Mouse (Mus musculus) cerebellum, postnatal 4 days (tissue): ENCODE measurements around the gene Timp3.

Experiments used
- DNase-seq, 2 experiments: peaks; one replicate each; pipeline ENCODE4 v3.0.0; 2022; ENCODE audit warnings: low spot score in 2 of 2, mixed read lengths in 1 of 2

Gene Timp3

DNA sequence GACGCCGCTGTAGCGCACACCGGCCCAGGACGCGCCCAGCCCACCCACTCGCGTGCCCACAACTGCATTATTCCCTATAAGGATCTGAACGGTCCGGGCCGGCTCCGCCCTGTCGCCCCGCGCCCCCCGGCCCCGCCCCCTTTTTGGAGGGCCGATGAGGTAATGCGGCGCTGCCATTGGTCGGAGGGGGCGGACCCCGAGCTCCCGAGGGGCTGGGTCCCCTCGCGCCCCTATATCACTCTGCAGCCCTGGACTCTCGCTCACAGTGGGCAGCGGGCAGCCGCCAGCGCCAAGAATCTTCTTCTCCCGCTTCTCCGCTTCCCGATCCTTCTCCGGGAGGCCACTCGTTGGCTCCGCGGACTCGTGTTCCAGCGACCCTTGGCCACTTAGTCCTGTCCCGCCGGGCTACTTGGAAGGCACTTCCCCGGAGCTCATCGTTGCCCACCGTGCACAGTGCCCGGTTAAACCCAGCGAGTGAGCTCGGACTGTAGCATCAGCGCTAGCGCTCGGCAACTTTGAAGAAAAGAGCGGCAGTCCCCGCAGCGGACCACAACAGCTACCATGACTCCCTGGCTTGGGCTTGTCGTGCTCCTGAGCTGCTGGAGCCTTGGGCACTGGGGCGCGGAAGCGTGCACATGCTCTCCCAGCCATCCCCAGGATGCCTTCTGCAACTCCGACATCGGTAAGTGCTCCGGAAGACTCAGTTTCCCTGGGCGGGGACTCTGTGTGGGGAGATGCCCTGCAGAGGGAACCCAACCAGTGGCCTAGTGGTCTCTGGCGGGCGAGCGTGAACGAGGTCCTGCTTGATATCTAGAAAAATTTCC lies at the start of gene Timp3:
TSS of gene Timp3 (plus strand) at position 80 of the 824 bp plus-strand sequence.
- DNase-seq: peak; percentile 43 to 71

DNA sequence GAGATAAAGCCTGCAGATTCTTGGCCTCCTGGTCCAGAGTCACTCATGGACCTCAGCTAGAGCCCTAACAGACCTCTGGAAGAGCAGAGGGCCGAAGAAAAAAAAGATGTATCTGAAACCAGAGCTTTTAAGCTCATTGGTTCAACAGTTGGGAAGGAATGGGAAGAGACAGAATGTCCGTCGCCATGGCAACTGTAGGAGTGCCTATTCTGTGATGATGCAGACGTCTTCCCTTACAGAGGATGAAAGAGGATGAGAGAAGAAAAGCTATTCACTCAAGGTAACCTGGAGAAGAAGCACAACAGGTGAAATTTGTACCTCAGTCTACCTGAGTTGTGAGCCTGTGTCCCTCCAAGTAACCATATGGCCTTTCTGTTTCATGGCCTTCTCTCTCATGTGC lies 44.0 kb upstream of the Timp3 start:
- peak in 1 of 2 experiments; percentile 5 for DNase-seq

DNA sequence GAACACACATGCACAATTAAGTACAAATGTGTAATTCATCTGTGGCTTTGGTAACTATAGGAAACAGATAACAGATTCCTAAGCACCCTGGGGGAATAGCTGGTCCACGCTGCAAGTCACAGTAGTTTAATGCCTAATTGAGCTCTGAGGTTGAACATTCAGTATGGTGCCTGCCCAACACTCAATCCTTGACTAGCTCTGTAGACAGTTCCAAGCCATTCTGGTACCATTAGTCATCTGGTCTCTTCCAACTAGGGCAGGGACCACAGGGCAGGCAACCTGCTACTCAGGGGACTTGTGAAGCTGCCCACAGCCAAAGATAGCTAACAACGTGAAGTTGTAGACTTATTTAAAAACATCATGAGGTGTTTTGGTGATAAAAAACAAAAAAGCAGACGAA lies 43.1 kb upstream of the Timp3 start:
- DNase-seq: no peak

DNA sequence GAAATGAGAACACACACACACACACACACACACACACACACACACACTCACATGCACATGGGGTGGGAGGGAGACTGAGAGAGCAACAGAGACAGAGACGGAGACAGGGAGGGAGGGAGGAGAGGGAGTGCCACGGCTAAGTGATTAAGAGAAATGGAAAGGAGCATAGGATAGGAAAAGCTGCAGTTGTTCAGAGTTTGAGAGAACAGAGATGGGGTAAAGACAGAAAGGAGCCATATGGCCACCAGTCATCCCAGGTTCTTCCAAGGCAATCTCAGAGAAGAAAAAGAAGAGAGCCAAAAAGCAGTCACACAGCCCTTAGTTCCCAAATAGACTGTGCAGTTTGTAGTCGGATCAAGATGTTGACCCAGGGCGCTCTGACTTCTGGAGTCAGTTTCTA lies 42.1 kb upstream of the Timp3 start:
- DNase-seq: no peak

DNA sequence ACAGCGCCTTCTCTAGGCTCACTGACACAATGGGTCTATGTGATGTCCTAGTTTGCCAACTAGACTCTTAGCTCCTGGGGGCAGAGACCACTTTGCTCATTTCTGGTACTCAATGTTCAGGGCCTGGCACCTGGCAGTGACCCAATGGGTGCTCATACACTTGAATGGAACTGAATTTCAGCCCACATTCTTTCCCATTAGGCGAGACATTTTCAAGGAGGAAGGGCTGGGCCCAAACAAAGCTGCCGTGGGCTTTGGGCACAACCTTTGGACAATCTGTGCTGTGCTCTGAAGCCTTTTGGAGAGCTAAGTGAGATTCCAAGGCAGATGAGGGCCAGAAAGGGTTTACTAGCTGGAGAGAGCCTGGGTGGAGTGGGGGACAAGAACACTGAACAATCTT lies 41.2 kb upstream of the Timp3 start:
- DNase-seq: no peak

DNA sequence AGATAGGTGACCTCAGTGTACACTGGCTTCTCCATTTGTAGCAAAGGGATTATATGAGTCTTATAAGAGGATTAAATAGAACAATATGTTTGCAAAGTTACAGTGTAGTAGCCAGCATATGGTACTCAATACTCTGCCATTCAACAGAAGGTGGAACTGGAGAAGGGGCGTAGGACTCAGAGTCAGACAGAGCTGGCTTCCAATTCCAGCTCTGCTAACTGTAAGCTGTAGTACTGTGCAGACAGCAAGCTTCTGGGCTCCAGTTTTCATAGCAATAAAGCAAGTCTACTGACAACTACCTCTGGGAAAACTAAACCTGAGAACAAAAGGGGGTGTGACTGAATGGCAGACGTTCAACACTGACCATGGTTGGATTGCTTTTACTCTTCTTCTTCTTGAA lies 38.4 kb upstream of the Timp3 start:
- DNase-seq: no peak

DNA sequence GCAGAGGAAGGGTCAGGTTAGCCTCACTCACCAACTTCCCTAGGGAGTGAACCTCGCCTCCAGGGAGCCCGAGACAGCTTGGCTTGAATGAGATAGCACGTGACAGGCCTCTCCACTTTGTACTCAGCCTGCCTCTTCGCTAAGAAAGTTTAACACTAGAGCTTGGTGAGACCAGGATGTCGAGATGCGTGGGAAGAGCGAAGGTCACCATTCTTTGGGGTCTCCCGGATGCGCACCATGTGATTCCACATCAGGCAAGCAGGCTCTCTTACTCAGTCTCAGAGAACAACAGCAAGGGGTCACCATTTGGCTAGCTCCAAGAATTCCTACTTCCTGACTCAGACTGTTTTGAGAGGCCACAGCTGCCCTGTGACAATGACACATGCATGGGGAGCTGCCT lies 35.6 kb upstream of the Timp3 start:
- no peak for DNase-seq

DNA sequence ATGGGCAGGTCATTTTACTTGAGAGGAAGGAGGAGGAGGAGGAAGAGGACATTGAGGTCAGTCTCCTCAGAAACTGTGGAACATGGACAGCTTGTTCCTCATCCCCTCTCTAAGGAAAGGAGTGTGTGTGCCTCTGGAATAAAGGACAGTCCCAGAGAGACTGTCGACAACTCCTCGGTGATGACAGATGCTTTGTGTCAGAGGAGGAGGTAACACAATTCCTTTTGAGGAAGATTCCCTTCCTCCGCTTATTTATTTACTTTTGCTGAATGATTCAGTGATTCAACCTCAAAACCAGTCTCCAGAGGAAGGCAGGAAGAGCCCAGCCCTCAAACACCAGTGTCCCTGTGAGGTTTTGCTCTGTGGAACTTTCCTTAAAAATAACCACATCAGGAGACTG lies 29.9 kb upstream of the Timp3 start:
- DNase-seq: no peak

DNA sequence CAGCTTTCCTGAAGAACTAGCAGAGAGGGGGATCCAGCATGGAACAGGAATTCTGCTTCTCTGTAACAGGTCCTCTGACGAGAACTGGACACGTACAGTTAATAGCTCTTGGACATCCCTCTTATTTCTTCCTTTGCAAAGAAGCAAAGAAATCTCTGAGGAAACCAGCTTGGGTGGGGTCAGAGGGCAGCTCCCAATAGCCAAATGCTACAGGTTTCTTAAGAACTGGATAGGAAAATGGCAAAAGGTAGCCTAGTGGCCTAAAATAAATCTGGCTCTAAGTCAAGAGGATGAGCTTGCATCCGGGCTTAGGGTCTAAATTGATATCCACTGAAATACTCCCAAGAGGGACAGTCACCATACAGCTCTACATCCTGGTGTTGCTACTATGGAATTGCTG lies 27.3 kb upstream of the Timp3 start:
- no peak for DNase-seq

DNA sequence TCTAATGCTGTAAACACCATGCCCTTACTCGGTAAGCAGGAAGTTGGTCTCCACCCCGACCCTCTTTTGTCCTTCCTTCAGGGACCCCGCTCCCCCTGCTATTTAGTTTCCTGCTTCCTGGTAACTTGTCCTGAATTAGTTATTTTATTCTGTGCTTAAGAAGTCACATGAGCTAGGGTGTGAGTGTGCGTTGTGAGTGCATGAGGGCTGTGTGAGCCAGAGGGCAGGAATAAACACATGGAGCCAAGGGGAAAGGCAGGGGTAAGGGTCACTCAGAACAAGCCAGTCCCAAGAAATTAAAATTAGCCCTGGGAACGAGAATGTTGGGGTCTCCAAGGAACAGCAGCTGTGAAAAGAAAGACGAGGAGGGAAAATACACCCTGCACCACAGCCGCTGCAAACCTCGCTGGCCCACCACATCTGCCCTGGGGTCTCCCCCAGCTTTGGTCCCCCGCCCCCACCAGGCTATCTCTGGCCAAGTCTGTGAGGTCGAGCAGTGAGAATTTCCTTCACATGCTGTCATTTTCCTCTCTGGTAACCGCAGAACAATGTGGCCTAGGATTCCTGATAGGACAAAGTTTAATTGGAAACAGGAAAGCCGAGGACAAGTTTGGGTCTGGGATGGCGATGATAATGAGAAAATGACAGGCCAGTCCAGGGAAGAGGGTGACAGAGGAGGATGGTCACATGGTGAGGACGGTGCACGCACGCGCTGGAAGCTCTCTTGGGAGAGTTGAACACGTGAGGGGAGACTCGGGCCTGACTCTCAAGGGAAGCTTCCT lies 26.6 kb upstream of the Timp3 start:
- DNase-seq: no peak

DNA sequence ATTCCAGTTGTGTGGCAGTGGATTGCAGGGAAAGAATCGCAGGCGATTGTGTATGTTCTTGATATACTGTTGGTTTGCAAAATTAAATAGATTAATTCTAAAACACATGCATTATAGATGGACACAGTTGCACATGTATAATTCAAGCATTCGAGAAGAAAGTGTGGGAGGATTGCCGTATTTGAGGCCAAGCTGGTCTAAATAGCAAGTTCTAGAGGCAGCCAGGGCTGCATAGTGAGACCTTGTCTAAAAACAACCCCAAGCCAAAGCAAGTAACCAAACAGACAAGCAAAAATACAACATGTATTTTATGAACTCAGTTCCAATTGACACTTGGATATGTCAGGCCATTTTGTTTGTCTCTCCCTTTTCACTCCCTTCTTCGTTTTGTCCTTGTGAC lies 24.6 kb upstream of the Timp3 start:
- no peak for DNase-seq

DNA sequence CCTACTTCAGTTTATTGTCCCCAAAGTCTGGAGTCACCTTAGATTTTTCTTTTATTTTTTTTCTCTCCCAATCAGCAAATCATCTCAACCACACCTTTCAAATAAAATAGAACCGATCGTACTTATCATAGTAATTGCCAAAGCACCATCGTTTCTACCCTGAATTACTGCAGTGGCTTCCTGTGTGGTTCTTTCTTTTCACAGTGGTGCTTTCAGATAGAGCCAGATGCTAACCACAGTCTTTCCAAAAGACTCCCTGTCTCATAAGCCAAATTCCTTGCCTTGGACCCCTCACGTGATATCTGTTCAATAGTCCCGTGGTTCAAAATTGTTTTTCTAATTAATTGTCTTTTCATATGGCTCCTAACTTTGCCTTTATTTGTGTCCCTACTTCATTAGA lies 22.8 kb upstream of the Timp3 start:
- DNase-seq: no peak

DNA sequence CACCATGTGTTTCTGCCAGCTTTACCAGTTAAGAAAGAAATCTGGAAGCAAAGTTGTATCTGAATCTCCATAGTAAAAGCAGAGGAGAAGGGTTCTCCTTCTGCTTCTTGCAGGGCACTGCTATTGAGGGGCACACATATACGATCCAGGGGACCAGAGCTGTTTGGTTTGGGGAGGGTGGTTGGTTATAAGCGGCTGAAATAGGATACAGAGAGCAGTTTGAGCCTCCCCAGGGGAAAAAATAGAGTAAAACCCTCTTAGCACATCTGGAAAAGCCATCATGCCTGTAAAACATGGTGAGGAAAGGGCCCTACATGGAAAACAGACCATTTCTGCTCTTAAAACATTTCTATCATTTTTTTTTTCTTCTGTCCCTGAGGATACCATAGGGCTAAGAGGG lies 21.7 kb upstream of the Timp3 start:
- DNase-seq: no peak

DNA sequence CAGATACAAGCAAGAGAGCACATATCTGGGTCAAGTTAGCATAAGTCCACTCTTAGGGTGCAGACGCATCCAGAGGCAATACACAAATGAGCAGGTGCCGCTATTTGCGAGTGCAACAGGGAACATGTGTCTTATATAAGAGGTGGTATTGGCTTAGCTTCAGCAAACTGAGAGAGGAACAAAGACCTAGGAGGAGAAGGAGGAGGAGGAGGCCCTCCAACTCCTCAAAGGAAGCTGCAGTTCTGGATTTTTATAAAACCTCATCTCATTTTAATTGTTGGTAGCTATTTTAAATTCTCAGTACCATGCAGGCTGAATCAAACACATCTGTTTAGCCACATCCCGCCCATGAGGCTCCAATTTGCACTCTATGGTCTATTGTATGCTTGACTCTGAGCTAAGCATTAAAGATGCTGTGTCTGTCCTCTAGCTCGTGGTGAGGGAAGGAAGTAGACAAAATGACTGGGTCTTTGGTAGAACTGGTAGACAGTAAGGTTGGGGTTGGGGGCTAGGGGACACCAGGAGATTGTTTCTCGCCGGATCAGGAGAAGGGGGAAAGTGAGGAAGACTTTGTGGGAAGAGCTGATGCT lies 20.5 kb upstream of the Timp3 start:
- DNase-seq: no peak

DNA sequence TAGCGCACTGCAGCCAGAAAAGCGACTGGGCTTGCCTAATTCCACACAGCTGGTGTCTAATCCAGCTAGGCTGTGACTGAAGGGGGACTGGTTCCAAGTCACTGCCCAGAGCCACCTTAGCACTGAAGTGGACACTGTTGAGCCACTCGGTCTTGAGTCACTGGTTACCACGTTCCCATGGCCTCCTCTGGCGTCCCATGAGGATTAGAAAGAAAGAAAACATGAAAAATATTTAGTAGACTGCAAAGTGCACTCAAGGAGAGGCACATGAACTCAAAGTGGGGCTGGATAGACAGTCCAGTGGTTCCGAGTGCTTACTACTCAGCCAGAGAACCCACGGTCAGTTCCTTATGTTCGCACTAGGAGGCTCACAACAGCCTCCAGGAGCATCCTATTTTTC lies 18.9 kb upstream of the Timp3 start:
- no peak for DNase-seq

DNA sequence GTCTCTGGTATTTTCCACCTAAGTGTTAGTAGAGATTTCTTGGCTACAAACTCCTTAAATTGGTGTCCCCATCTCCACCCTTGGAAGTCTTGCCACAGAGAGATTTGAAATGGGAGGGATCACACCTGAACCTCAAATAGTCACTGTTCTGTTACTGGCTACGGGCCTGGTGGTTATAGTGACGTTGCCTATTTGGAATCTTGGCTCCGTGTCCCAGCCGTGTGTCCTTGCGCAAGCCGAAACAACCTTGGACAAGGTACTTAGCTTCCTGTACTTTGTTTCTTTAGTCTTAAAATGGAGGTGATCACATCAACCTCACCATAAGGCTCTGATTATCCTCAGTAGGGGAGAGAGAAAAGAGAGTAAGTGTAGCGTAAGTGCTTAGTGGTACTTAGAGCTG lies 13.7 kb upstream of the Timp3 start:
- no peak for DNase-seq

DNA sequence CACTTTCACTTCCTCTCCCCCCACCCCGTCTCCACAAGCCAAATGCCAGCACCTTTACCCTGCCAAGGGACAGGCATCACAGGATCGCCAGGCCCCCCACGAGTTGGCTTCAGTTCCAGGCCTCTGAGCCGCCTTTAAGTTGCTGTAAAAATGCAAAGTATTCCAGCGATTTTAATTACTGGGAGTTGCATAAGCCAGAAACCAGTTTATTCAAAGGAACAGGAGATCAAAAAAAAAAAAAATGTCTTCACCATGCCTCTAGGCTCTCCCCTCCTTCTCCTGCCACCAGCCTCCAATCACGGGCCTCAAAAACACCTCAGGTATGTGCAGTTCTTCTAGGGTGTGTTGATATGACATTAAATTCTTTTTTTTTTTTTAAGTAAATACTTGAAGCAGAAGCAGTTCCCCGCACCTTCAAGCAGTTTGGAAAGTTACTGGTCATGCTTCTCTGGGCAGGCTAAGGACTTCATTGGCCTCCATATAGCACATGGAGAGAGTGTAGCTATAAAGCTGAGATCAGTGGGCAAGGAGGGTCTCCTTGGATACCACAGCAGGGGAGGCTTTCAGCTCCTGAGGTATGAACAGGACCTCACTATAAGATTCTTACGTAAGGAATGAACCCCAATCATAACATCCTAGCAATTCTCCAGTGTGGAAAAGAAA lies 9.9 kb upstream of the Timp3 start:
- DNase-seq: no peak

DNA sequence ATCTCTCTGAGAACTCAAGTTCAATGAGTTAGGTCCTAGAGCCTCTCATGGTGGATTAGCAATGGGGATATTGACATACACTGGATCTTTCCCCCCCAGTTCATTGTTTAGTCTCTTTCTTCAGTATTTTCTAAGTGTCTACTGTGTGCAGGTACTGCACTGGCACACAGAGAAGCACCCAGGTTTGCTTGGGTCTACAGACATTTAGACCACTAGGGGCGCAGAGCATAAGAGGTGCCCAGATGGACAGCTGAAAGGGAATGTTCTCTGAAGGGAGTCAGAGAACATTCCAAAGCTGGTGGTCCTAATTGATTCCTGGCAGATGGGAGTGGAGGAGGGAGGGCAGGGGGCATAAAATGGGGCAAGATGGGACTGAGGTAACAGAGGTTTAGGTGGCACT lies 6.3 kb upstream of the Timp3 start:
- DNase-seq: no peak

DNA sequence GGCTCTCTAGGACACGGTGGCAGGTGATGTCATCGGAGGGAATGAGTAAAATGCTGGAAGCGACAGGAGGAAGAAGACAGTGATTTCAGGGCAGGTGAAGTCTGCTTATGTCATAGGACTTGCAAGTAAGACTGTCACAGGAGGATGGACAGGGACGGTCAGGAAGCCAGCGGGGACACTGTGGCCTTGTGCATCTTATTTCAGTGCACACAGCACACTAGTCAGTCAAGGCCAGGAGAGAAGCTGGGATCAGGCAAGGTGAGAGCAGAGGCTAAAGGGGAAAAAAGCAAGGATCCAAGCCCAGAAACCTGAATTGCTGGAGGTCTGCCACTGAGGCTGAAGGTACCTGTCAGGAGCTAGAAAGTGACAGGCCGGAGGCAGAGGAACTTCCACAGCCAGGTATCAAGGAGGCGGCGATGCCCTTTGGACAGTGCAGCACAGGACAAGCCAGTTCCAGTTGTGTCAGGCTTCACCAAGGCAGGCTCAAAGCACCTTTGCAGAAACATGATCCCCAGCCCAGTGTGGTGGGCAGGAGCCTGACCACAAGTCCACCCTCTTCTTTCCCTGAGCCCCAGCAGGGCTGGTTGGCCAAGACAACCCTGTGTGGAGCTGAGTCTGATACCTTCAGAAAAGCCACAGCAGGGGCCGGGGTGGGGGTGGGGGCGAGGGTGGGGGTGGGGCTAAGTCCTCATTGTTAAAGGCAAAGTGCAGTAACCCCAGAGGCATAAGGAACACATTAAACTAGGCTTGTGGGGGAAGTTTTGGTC lies 5.4 kb upstream of the Timp3 start:
- no peak for DNase-seq

DNA sequence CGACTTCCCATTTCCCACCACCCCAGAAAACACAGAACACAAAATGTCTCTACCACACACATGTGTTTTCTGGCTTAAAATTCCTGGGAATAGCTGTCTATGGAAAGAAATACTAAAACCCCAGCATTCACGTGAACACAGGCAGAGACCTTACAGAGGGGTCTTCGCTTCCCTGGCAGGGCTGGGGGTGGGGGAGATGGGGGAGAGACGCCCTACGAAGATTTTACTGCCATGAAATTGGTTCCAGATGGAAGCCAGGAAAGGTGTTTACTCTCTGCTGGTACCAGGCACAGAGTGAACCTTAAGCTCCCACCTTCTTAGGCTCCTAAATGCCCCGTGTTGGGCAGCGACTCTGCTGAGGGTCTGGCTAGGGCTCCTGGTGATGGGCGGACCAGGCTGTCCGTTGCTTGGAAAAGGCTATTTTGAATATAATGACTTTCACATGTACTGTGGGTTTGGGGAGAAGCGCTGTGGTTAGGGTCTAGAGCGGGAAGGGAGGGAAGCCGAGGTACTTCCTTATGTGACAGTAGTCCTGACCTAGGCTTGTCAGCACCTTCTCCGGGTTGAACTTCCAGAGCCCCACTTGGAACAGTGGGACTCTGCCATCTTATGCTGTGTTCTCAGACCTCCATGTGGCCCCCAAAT lies 4.6 kb upstream of the Timp3 start:
- no peak for DNase-seq

DNA sequence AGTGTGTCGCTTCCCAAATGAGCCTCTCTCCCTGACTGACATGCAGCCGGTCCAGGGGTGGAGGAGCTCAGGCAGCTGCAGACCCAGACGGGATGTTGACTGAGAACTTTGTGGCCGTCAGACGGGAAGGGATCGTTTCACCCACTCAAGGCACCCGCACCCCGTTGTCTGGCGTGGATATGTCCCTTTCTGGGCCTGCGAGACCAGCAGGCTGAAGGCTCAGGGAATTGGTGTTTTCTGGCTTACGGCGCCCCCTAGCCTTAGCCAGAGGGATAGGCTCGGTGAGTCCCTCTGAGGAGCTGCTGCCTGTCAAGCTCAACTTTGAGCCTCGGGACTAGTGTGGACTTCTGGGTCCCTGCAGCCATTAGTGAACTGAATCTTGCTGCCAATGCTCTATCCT lies 4.1 kb upstream of the Timp3 start:
- peak; percentile 64 to 73 for DNase-seq
